Mouse (Mus musculus) kidney, postnatal 36 days (tissue): ENCODE results near the gene Catsperg2.
"Not testable (repeated sequence)": the region's sequence is repeated elsewhere in the genome, so short reads cannot be mapped to it uniquely, and the experiment has no call there.

Experiments used
- DNase-seq, 2 experiments: peaks; one replicate each; pipeline ENCODE4 v3.0.0; 2021 to 2022; ENCODE audit warnings: mixed read lengths in 2 of 2

Catsperg2 gene

GRCm38 (mm10) chr7:29726860-29727259 lies at the start of gene Catsperg2:
Gene Catsperg2 (minus strand): TSS chr7:29727032.
- not testable (repeated sequence) for DNase-seq

GRCm38 (mm10) chr7:29776568-29776967 lies 49.7 kb upstream of the Catsperg2 start:
- DNase-seq, result no peak

GRCm38 (mm10) chr7:29774371-29774770 lies 47.5 kb upstream of the Catsperg2 start:
- peak in 1 of 2 experiments; percentile 32 for DNase-seq

DNA sequence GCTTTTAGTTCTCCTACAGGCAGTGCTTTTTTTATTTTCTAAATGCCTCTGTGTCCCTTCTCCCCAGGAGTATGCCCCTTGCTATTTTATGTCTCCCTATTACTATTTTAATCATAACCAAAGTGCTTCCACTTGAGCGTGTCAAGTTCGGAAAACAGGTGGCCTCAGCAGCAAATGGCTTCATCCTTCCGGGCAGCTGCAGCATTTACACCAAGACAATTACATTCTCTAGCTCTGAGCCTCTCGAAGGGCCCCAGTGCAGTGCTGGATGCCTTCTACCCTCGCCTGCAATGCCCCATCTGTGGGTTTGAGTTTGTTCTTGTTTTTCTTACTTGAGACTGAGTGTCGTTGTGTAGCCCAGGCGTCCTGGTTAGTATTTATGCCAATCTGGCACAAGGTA lies 46.7 kb upstream of the Catsperg2 start:
- DNase-seq, result no peak

DNA sequence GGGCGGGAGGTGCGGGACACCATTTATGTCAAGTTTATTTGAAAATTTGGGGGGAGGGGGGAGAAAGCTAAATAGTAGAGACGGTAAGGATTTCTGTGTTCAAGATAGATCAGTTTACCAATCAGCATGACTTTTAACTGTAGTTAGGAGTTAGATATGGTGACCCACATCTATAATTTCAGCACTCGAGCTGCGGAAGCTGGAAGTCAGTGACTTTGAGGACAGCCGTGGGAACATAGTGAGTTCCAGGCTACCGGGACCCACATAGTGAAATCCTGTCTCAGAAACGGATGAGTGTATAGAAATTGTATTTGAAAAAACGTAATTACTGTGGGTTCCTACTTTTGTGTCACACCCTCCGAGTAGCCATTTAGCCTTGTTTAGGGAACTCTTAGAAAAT lies 42.1 kb upstream of the Catsperg2 start:
- no peak for DNase-seq

- peak; percentile 87 to 96 for DNase-seq
Observed at GRCm38 (mm10) chr7:29768090-29768900, 41.5 kb upstream of the Catsperg2 start, which contains the start of gene Zfp84. Gene Zfp84 (plus strand): TSS chr7:29768552.

GRCm38 (mm10) chr7:29767058-29767686 lies 40.3 kb upstream of the Catsperg2 start:
- peak; percentile 89 to 91 for DNase-seq

- no peak for DNase-seq
Observed at GRCm38 (mm10) chr7:29764702-29765101, 37.9 kb upstream of the Catsperg2 start.

GRCm38 (mm10) chr7:29760476-29760875 lies 33.6 kb upstream of the Catsperg2 start:
- no peak for DNase-seq

- DNase-seq, result no peak
Observed at GRCm38 (mm10) chr7:29742258-29742657, 15.4 kb upstream of the Catsperg2 start.

DNA sequence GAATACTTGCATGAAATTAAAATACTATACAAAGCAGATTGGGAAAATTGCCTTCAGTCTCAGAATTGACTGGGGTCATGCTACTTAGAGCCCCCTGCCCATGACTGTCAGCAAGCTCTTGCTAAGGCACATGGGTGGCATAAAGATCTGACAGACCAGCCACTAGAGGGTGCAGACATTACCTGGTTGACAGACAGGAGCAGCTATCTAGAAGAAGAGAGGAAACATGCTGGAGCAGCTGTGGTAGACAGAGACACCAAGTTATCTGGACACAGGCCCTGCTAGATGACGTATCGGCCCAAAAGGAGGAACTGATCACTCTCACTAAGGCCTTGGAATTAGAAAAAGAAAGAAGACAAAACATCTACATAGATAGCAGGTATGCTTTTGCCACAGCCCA lies 1.2 kb upstream of the Catsperg2 start:
- peak in 1 of 2 experiments; percentile 38 for DNase-seq

GRCm38 (mm10) chr7:29725461-29726142 lies 1.2 kb downstream of the Catsperg2 start:
- peak in 1 of 2 experiments; percentile 11 for DNase-seq

- DNase-seq, result not testable (repeated sequence)
Observed at GRCm38 (mm10) chr7:29708891-29709290, 17.9 kb downstream of the Catsperg2 start.

DNA sequence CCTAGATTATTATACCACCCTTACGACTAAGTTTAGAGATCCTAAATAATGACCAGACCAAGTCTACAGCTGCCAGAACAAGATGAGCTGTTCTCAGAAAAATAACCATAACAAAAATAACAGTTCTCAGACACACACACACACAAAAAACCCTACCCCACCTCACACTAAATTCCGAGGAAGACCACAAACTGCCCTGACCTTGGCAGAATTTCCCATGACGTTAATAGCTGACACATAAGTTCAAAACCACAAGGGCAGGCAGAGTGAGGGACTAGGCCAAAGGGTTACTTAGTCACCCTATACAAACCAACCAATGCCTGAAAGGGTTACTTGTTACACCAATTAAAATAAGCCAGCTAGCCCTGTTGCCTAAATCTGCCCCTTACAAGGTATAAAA lies 31.6 kb downstream of the Catsperg2 start:
- DNase-seq, result not testable (repeated sequence)

DNA sequence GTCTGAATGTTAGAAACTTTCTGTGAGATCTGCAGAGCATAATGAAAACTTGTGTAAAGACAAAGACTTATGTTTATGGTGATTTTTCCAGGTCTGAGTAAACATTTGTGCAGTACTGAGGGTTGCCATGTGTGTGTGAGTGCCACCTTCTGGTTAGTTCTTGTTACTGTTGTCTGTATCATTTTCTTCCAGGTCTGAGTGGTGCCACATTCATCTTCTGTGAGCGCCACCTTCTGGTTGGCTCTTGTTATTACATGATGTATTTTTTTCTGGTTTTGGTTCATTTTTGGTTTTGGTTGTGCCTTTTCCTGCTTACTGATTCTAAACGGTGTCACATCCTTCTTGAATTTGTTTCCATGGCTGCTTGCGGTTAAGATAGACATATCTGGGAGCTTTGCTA lies 45.0 kb downstream of the Catsperg2 start:
- DNase-seq, result peak in 1 of 2 experiments; percentile 9
